Mouse (Mus musculus): ENCODE measurements around the gene Helz.

- TF ChIP-seq POLR2A (IDR thresholded peaks at IDR 0.05; ENCODE audit: extremely low read depth, insufficient read depth, low read length) (no peak), CTCF (IDR thresholded peaks at IDR 0.05; ENCODE audit: extremely low read depth, insufficient read depth, low read length) (no peak)
Measured at GRCm38 (mm10) chr11:107705476-107706074, 157.8 kb downstream of the Helz start.

Measured in cortical plate, adult 2 months (tissue).